Mouse (Mus musculus) neural tube, embryonic 15.5 days (tissue): ENCODE results near the gene Psme2. TPM values are rescaled to one million over a fixed set of nuclear protein-coding genes. Genes with fewer than 3 reads are reported as not detected.

Experiments
- ATAC-seq: fragments of 200-750 bp; cut with Nextera tagmentation; 2 replicates; pipeline ENCODE4 v1.8.0; 2017; ENCODE audit warnings: mild to moderate bottlenecking, moderate TSS enrichment, moderate library complexity; ENCODE audit not compliant: low FRiP score
- H3K27ac ChIP-seq: fragments of 300-500 bp; sonication (generic); replicated peaks from 2 replicates; pipeline ENCODE4 v1.5.1; 2015; ENCODE audit warnings: mild to moderate bottlenecking, inconsistent platforms
- H3K27me3 ChIP-seq: fragments of 300-500 bp; sonication (generic); replicated peaks from 2 replicates; pipeline ENCODE4 v1.6.1; 2015; ENCODE audit warnings: inconsistent platforms
- H3K36me3 ChIP-seq: fragments of 300-500 bp; sonication (generic); 2 replicates; pipeline ENCODE4 v1.6.1; 2015; ENCODE audit warnings: inconsistent platforms
- H3K4me1 ChIP-seq: fragments of 300-500 bp; sonication (generic); 2 replicates; pipeline ENCODE4 v1.6.1; 2015; ENCODE audit warnings: inconsistent platforms
- H3K4me2 ChIP-seq: fragments of 300-500 bp; sonication (generic); 2 replicates; pipeline ENCODE4 v1.6.1; 2015; ENCODE audit warnings: inconsistent platforms, mild to moderate bottlenecking, moderate library complexity
- H3K4me3 ChIP-seq: fragments of 300-500 bp; sonication (generic); replicated peaks from 2 replicates; pipeline ENCODE4 v1.5.1; 2015; ENCODE audit warnings: mild to moderate bottlenecking, inconsistent platforms
- H3K9ac ChIP-seq: fragments of 300-500 bp; sonication (generic); replicated peaks from 2 replicates; pipeline ENCODE4 v1.6.1; 2015; ENCODE audit warnings: mild to moderate bottlenecking, inconsistent platforms
- H3K9me3 ChIP-seq: fragments of 300-500 bp; sonication (generic); replicated peaks from 2 replicates; pipeline ENCODE4 v1.6.1; 2016; ENCODE audit warnings: inconsistent platforms
- WGBS: fragments of 180-500 bp; shearing (Covaris S2); methylation state at CpG from one replicate; pipeline ENCODE4 v1.1.7; 2015; ENCODE audit warnings: mixed read lengths; 5-methylcytosine and 5-hydroxymethylcytosine counted together
- polyA plus RNA-seq: library from polyadenylated mRNA; unstranded; fragments of >200 nt; fragmentation: Nextera tagmentation; extraction: Ambion mirVana; gene quantifications from 2 replicates; pipeline ENCODE4 v1.2.1, GENCODE M21; 2015

The Psme2 gene
- 186 and 246 TPM in 2 replicates for polyA plus RNA-seq

- ATAC-seq: peak; percentile 96
- Histone ChIP-seq H3K27me3 (no peaks in the 10 kb centered on the region), H3K4me3 (peak within 1 kb of the TSS; percentile 93), H3K36me3 (peaks cover 34% of the 10 kb centered on the region), H3K9ac (peak within 1 kb of the TSS; percentile 87), H3K27ac (peak within 1 kb of the TSS; percentile 92), H3K9me3 (no peaks in the 10 kb centered on the region), H3K4me1 (peaks cover 39% of the 10 kb centered on the region), H3K4me2 (peak within 1 kb of the TSS; percentile 95)
- under 1% methylated on average over 21 of the region's 22 CpGs for WGBS
Observed at GRCm38 (mm10) chr14:55590748-55591330, at the start of gene Psme2. Gene Psme2, minus strand, starts transcription at chr14:55591113.

DNA sequence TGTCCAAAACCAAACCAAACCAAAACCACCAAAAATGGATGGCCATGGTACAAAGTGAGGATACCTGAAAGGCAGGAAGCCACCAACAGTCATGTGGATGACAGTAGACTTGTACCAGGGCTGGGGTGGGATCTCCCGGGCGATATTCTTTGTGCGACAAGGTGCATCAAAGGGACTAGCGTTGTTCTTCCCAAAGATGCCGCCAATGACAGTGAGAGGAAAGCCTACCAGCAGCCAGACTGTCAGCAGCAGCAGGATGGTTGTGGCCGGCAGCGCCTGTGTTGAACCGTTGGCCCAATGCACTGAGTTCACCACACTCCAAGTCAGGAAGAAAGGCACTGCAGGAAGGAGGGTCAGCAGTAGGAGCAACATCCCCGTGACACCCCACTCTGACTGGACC, 46.9 kb upstream of the Psme2 start, which contains the start of gene Gm49378:
Gm49378 (minus strand) TSS at position 101 of the 400 bp plus-strand sequence.
- H3K27ac ChIP-seq: no peak within 1 kb of the TSS
- H3K4me2 ChIP-seq: no peak within 1 kb of the TSS
- H3K9me3 ChIP-seq: no peaks in the 10 kb centered on the region
- H3K36me3 ChIP-seq: peaks cover 55% of the 10 kb centered on the region
- H3K27me3 ChIP-seq: no peaks in the 10 kb centered on the region
- H3K4me3 ChIP-seq: no peak within 1 kb of the TSS
- ATAC-seq: no peak
- 94% methylated on average over 9 of the region's 9 CpGs for WGBS
- H3K9ac ChIP-seq: no peak within 1 kb of the TSS
- H3K4me1 ChIP-seq: peaks cover 45% of the 10 kb centered on the region

GRCm38 (mm10) chr14:55635523-55636007, 44.7 kb upstream of the Psme2 start, which contains the start of gene Ipo4:
Gene Ipo4, minus strand, starts transcription at chr14:55635957.
- 1% methylated on average over 28 of the region's 33 CpGs for WGBS

GRCm38 (mm10) chr14:55634874-55635522, 44.1 kb upstream of the Psme2 start:
- Histone ChIP-seq H3K9me3 (no peaks in the 10 kb centered on the region), H3K4me1 (peaks cover 28% of the 10 kb centered on the region), H3K9ac (peak overlapping the region; percentile 76), H3K27me3 (no peaks in the 10 kb centered on the region), H3K4me3 (peak overlapping the region; percentile 82), H3K4me2 (peak overlapping the region; percentile 93), H3K27ac (peak overlapping the region; percentile 85), H3K36me3 (peaks cover 69% of the 10 kb centered on the region)
- peak; percentile 62 for ATAC-seq
- WGBS: 6% methylated on average over 21 of the region's 23 CpGs

More at GRCm38 (mm10) chr14:55635523-55636007, 44.7 kb upstream of the Psme2 start, which contains the start of gene Ipo4:
- ATAC-seq: peak; percentile 88
- Histone ChIP-seq H3K9me3 (no peaks in the 10 kb centered on the region), H3K36me3 (peaks cover 69% of the 10 kb centered on the region), H3K4me2 (peak within 1 kb of the TSS; percentile 93), H3K4me3 (peak within 1 kb of the TSS; percentile 82), H3K9ac (peak within 1 kb of the TSS; percentile 76), H3K27ac (peak within 1 kb of the TSS; percentile 85), H3K27me3 (no peaks in the 10 kb centered on the region), H3K4me1 (peaks cover 32% of the 10 kb centered on the region)

DNA sequence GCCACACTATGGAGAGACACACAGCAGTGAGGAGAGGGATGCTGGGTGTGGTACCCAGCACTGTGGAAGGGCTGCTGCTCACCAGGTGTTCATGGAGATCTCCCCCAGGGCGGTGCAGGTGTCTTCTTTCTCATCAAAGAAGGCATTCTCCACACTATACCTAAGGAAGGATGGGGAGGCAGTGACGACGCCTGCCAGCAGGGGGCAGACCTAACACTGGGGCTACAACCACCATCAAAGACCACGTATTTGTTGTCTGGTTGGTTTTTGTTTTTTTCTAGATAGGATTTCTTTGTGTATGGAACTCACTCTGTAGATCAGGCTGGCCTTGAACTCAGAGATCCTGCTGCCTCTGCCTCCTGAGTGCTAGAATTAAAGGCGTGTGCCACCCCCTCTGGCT, 38.4 kb upstream of the Psme2 start:
- H3K36me3 ChIP-seq: peaks cover 96% of the 10 kb centered on the region
- WGBS: 59% methylated on average over 5 of the region's 5 CpGs
- no peak overlapping the region for H3K4me2 ChIP-seq
- H3K27me3 ChIP-seq: no peaks in the 10 kb centered on the region
- ATAC-seq: no peak
- H3K27ac ChIP-seq: no peak overlapping the region
- H3K4me1 ChIP-seq: peaks cover 9% of the 10 kb centered on the region
- no peak overlapping the region for H3K9ac ChIP-seq
- H3K9me3 ChIP-seq: no peaks in the 10 kb centered on the region
- H3K4me3 ChIP-seq: no peak overlapping the region

DNA sequence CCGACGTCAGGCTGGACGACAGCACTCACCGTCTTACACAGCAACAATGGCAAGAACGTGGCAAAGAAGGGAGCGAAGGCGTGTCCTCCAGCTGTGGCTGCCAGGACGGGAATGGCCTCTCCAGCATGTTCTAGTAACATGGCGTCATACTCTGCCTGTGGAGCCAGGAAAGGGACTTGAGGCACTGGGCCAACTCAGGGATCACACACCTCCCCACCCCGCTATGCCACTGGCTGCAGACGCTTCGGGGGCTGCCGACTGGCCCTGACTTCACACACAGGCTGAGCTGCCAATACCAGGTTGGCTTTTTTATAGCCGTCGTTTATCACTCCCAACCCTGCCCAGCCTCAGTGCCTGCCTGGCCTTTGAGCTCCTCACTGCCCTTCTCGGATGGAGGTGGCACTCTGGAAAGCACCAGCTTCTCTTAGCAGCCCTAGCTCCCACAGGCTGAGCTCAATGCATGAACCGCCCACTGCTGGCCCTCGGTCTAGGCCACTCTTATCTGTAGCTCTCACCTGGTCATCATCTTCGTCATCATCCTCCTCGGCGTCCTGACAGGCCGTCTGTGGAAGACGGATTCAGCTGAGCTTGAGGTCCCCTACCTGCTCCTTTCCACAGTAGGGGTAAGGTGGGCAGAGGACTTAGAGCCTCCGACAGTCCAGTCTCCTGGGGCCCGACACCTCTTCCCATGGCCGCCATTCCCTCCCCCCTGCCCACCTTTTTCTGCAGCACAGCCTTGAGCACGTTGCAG, 37.3 kb upstream of the Psme2 start:
- WGBS: 81% methylated on average over 27 of the region's 27 CpGs
- ATAC-seq: no peak
- no peak overlapping the region for H3K9ac ChIP-seq
- no peak overlapping the region for H3K4me2 ChIP-seq
- H3K36me3 ChIP-seq: peaks cover 90% of the 10 kb centered on the region
- H3K4me3 ChIP-seq: no peak overlapping the region
- H3K27me3 ChIP-seq: no peaks in the 10 kb centered on the region
- no peaks in the 10 kb centered on the region for H3K4me1 ChIP-seq
- H3K27ac ChIP-seq: no peak overlapping the region
- no peaks in the 10 kb centered on the region for H3K9me3 ChIP-seq

DNA sequence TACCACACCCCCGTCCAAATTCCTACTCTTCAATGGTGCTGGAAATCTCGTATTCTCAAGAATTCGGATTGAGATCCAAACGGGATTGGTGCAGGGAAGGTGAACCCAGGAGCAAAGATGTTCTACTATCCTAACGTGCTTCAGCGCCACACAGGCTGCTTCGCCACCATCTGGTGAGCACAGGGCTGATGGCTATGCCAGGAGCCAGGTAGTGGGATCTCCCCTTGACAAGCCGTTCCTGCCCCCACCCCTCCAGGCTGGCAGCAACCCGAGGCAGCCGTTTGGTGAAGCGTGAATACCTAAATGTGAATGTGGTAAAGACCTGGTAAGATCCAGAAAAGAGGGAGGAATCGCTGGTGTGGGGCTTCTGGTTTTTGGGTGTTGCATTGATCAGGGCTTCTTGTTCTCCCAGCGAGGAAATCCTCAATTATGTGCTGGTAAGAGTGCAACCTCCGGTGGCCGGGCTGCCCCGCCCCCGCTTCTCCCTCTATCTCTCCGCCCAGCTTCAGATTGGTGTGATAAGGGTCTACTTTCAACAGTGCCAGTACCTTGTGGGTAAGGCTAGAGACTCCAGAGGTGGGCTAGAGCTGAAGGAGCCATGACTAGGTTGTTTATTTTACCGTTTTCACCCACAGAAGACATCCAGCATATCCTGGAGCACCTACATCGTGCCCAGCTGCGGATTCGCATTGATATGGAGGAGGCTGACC, 27.7 kb upstream of the Psme2 start:
- no peaks in the 10 kb centered on the region for H3K27me3 ChIP-seq
- peak overlapping the region; percentile 37 for H3K4me3 ChIP-seq
- H3K4me1 ChIP-seq: no peaks in the 10 kb centered on the region
- H3K9ac ChIP-seq: peak overlapping the region; percentile 29; the same call in 1 of the 2 replicates
- 57% methylated on average over 22 of the region's 22 CpGs for WGBS
- peak overlapping the region; percentile 39 for H3K27ac ChIP-seq
- H3K9me3 ChIP-seq: no peaks in the 10 kb centered on the region
- H3K4me2 ChIP-seq: peak overlapping the region; percentile 45
- ATAC-seq: peak; percentile 49; the same call in 1 of the 2 replicates
- no peaks in the 10 kb centered on the region for H3K36me3 ChIP-seq

GRCm38 (mm10) chr14:55617822-55618221, 26.9 kb upstream of the Psme2 start, which contains the start of gene Rec8:
Gene Rec8, plus strand, starts transcription at chr14:55618037.
- H3K9ac ChIP-seq: peak within 1 kb of the TSS; percentile 29; the same call in 1 of the 2 replicates
- H3K27me3 ChIP-seq: no peaks in the 10 kb centered on the region
- WGBS: 18% methylated on average over 21 of the region's 21 CpGs
- peak; percentile 86 for ATAC-seq
- H3K4me1 ChIP-seq: no peaks in the 10 kb centered on the region
- peak within 1 kb of the TSS; percentile 39 for H3K27ac ChIP-seq
- peak within 1 kb of the TSS; percentile 37 for H3K4me3 ChIP-seq
- H3K4me2 ChIP-seq: peak within 1 kb of the TSS; percentile 45
- no peaks in the 10 kb centered on the region for H3K9me3 ChIP-seq
- no peaks in the 10 kb centered on the region for H3K36me3 ChIP-seq

GRCm38 (mm10) chr14:55616844-55617243, 25.9 kb upstream of the Psme2 start:
- Histone ChIP-seq H3K4me2 (no peak overlapping the region), H3K9me3 (no peaks in the 10 kb centered on the region), H3K27me3 (no peaks in the 10 kb centered on the region), H3K27ac (no peak overlapping the region), H3K36me3 (no peaks in the 10 kb centered on the region), H3K4me1 (no peaks in the 10 kb centered on the region), H3K9ac (no peak overlapping the region), H3K4me3 (no peak overlapping the region)
- ATAC-seq: no peak
- 84% methylated on average over 2 of the region's 2 CpGs for WGBS

- Histone ChIP-seq H3K4me1 (no peaks in the 10 kb centered on the region), H3K4me3 (no peak overlapping the region), H3K9ac (no peak overlapping the region), H3K9me3 (no peaks in the 10 kb centered on the region), H3K36me3 (no peaks in the 10 kb centered on the region), H3K27me3 (no peaks in the 10 kb centered on the region), H3K27ac (no peak overlapping the region), H3K4me2 (no peak overlapping the region)
- WGBS: 59% methylated on average over 2 of the region's 2 CpGs
- no peak for ATAC-seq
Observed at GRCm38 (mm10) chr14:55615876-55616275, 25.0 kb upstream of the Psme2 start.
